Mouse (Mus musculus): ENCODE data around the gene Nabp1. TPM values are rescaled to one million over a fixed set of nuclear protein-coding genes. Genes with fewer than 3 reads are reported as not detected.

Nabp1 gene
- total and polyA plus RNA-seq, 3 experiments, result 5.4 to 10.0 TPM; not detected in 1

- H3K27me3 ChIP-seq (ENCODE audit: control insufficient read depth in 1 of 2, insufficient read depth in 2 of 2, low read length in 2 of 2), result no peaks in the 10 kb centered on the region
- TF ChIP-seq EP300 (IDR thresholded peaks at IDR 0.05; ENCODE audit: low read depth in 1 of 2, low read length in 2 of 2) (no peak), HCFC1 (IDR thresholded peaks at IDR 0.05; ENCODE audit: low read depth, low read length) (no peak), RAD21 (IDR thresholded peaks at IDR 0.05; ENCODE audit: low read depth, low read length) (no peak), GATA1 (IDR thresholded peaks at IDR 0.05; ENCODE audit: low read depth, low read length) (no peak), POLR2A (IDR thresholded peaks at IDR 0.05; ENCODE audit: control insufficient read depth in 1 of 2, insufficient read depth in 1 of 2, low read depth in 1 of 2, low read length in 2 of 2, poor library complexity in 1 of 2) (no peak), KAT2A (conservative IDR thresholded peaks at IDR 0.05; ENCODE audit: low read depth, low read length) (no peak), CHD2 (IDR thresholded peaks at IDR 0.05; ENCODE audit: low read length) (no peak), CTCF (IDR thresholded peaks at IDR 0.05 in 2 of 3, conservative IDR thresholded peaks at IDR 0.05 in 1 of 3; ENCODE audit: control insufficient read depth in 1 of 3, insufficient read depth in 1 of 3, low read depth in 2 of 3, low read length in 3 of 3, poor library complexity in 1 of 3, severe bottlenecking in 1 of 3) (no peak), MAX (IDR thresholded peaks at IDR 0.05; ENCODE audit: low read length) (no peak), RCOR1 (IDR thresholded peaks at IDR 0.05; ENCODE audit: low read depth, low read length) (no peak), NRF1 (IDR thresholded peaks at IDR 0.05; ENCODE audit: insufficient read depth, low read depth, low read length, poor library complexity, severe bottlenecking) (no peak), MAFK (IDR thresholded peaks at IDR 0.05; ENCODE audit: borderline replicate concordance, low read depth, low read length) (no peak), TCF12 (IDR thresholded peaks at IDR 0.05; ENCODE audit: low read depth, low read length) (no peak), USF1 (IDR thresholded peaks at IDR 0.05; ENCODE audit: low read depth, low read length) (no peak), TBP (IDR thresholded peaks at IDR 0.05; ENCODE audit: low read depth, low read length) (no peak), ETS1 (IDR thresholded peaks at IDR 0.05; ENCODE audit: low read depth, low read length) (no peak), NELFE (IDR thresholded peaks at IDR 0.05; ENCODE audit: low read depth, low read length) (no peak), MAZ (IDR thresholded peaks at IDR 0.05; ENCODE audit: low read depth, low read length) (no peak), SMC3 (IDR thresholded peaks at IDR 0.05; ENCODE audit: low read depth, low read length) (no peak)
- no peaks in the 10 kb centered on the region for H3K79me2 ChIP-seq (ENCODE audit: control insufficient read depth, insufficient read depth, low read length, poor library complexity)
- no peak overlapping the region for H3K9ac ChIP-seq (ENCODE audit: control insufficient read depth, low read depth, low read length, poor library complexity, severe bottlenecking)
- no peak overlapping the region for H3K27ac ChIP-seq (ENCODE audit: control insufficient read depth, low read depth, low read length)
- H3K4me3 ChIP-seq (ENCODE audit: control insufficient read depth in 1 of 2, insufficient read depth in 1 of 2, low read depth in 2 of 2, low read length in 2 of 2), result no peak overlapping the region
- H3K36me3 ChIP-seq (ENCODE audit: control insufficient read depth in 1 of 2, insufficient read depth in 2 of 2, low read length in 2 of 2), result peaks cover 0 to 2% of the 10 kb centered on the region in 2 experiments; a peak in 2 of 4 replicates
- DNase-seq (ENCODE audit: low read depth, low spot score), result no peak
- H3K4me1 ChIP-seq (ENCODE audit: control insufficient read depth in 1 of 2, insufficient read depth in 2 of 2, low read length in 2 of 2), result peaks cover 0 to 5% of the 10 kb centered on the region in 2 experiments; a peak in 1 of 4 replicates
- no peaks in the 10 kb centered on the region for H3K9me3 ChIP-seq (replicated peaks; ENCODE audit: insufficient read depth, low read length)
Measured at GRCm38 (mm10) chr1:51519112-51519511, 40.9 kb upstream of the Nabp1 start.

- DNase-seq (ENCODE audit: low read depth, low spot score), result no peak
- Histone ChIP-seq H3K9ac (ENCODE audit: control insufficient read depth, low read depth, low read length, poor library complexity, severe bottlenecking) (no peak overlapping the region), H3K36me3 (ENCODE audit: control insufficient read depth in 1 of 2, insufficient read depth in 2 of 2, low read length in 2 of 2) (peaks cover 0 to 1% of the 10 kb centered on the region in 2 experiments; a peak in 2 of 4 replicates), H3K4me1 (ENCODE audit: control insufficient read depth in 1 of 2, insufficient read depth in 2 of 2, low read length in 2 of 2) (peaks cover 0 to 5% of the 10 kb centered on the region in 2 experiments; a peak in 1 of 4 replicates), H3K79me2 (ENCODE audit: control insufficient read depth, insufficient read depth, low read length, poor library complexity) (no peaks in the 10 kb centered on the region), H3K4me3 (ENCODE audit: control insufficient read depth in 1 of 2, insufficient read depth in 1 of 2, low read depth in 2 of 2, low read length in 2 of 2) (no peak overlapping the region), H3K27me3 (ENCODE audit: control insufficient read depth in 1 of 2, insufficient read depth in 2 of 2, low read length in 2 of 2) (no peaks in the 10 kb centered on the region), H3K9me3 (replicated peaks; ENCODE audit: insufficient read depth, low read length) (no peaks in the 10 kb centered on the region), H3K27ac (ENCODE audit: control insufficient read depth, low read depth, low read length) (no peak overlapping the region)
- TF ChIP-seq TCF12 (IDR thresholded peaks at IDR 0.05; ENCODE audit: low read depth, low read length), result no peak
- no peak for TF ChIP-seq ZC3H11A (IDR thresholded peaks at IDR 0.05; ENCODE audit: low read depth, low read length)
- no peak for TF ChIP-seq BHLHE40 (IDR thresholded peaks at IDR 0.05; ENCODE audit: borderline replicate concordance, low read depth, low read length)
- TF ChIP-seq ETS1 (IDR thresholded peaks at IDR 0.05; ENCODE audit: low read depth, low read length), result no peak
- no peak for TF ChIP-seq ZKSCAN1 (IDR thresholded peaks at IDR 0.05; ENCODE audit: low read depth, low read length)
Measured at GRCm38 (mm10) chr1:51515625-51516024, 37.4 kb upstream of the Nabp1 start.

Measured in MEL (cell line).